24 mouse cellular contexts compared by ENCODE assay signal in the genomic region with DNA sequence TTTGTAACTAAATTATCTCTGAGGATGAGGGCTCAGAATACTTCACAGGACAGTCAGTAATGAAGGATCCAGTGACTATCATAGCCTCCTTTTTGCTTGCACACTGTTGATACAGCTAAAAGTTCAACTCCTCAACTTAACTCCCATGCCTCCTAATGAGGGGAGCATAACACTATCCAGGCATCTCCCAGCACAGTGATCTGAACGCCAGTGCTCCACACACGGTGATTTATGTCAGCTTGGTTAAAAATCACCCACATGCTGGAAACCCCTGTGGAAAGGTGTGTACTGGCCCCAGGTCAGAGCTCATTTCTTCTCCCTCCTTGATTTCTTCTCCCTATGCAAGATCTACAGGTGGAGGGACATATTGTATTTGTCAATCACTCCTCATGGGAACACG.
DNase-seq lines count a peak whose midpoint lies in the region; ATAC-seq and TF ChIP-seq lines count a peak whose summit lies in the region.
"Had no signal": no experiment of that assay in that cellular context is flagged by ENCODE, and none has a peak within 500 bp of the region (broad histone marks: within the 10 kb centered on the region; RNA-seq: fewer than 3 reads in every experiment).

No protein-coding gene starts in this region.

- peak overlapping the region; percentile 46; the same call in 1 of the 2 replicates for H3K27ac ChIP-seq in kidney, embryonic 16.5 days (ENCODE audit: low read length)
- H3K27ac ChIP-seq in kidney, adult 2 months (ENCODE audit: insufficient read depth, low read depth, low read length): no peak overlapping the region
- H3K27ac ChIP-seq in embryonic facial prominence, embryonic 10.5 days (replicated peaks): no peak overlapping the region
- H3K27ac ChIP-seq in forebrain, embryonic 16.5 days (ENCODE audit: low read length): no peak overlapping the region
- H3K27ac ChIP-seq: embryonic facial prominence, embryonic 12.5 days; forebrain, embryonic 12.5 days; hindbrain, embryonic 15.5 days; limb, embryonic 13.5 days; liver, embryonic 15.5 days; macrophage; midbrain, embryonic 10.5 days; neural tube, embryonic 13.5 days had no signal

- 9% methylated on average over 3 of the region's 3 CpGs for WGBS in kidney, embryonic 16.5 days
- 8% methylated on average over 3 of the region's 3 CpGs for WGBS in kidney, adult 2 months
- 50% methylated on average over 3 of the region's 3 CpGs for WGBS in embryonic facial prominence, embryonic 10.5 days
- WGBS in forebrain, embryonic 16.5 days: 63% methylated on average over 3 of the region's 3 CpGs

- H3K4me2 ChIP-seq in kidney, embryonic 16.5 days (replicated peaks; ENCODE audit: low read depth, low read length): no peak overlapping the region
- H3K4me2 ChIP-seq in forebrain, embryonic 16.5 days (ENCODE audit: low read length): no peak overlapping the region
- H3K4me2 ChIP-seq: embryonic facial prominence, embryonic 12.5 days; forebrain, embryonic 12.5 days; heart, embryonic 11.5 days; hindbrain, embryonic 15.5 days; limb, embryonic 13.5 days; liver, embryonic 15.5 days; neural tube, embryonic 13.5 days had no signal

- no peaks in the 10 kb centered on the region for H3K9me3 ChIP-seq in kidney, embryonic 16.5 days (ENCODE audit: low read length)
- H3K9me3 ChIP-seq in embryonic facial prominence, embryonic 10.5 days: no peaks in the 10 kb centered on the region
- H3K9me3 ChIP-seq in forebrain, embryonic 16.5 days (ENCODE audit: control insufficient read depth, low read length): no peaks in the 10 kb centered on the region
- H3K9me3 ChIP-seq: embryonic facial prominence, embryonic 12.5 days; hindbrain, embryonic 15.5 days; limb, embryonic 13.5 days; liver, embryonic 15.5 days; midbrain, embryonic 10.5 days had no signal

- DNase-seq in kidney, adult 2 months: no peak
- DNase-seq in embryonic facial prominence, embryonic 10.5 days (ENCODE audit: low spot score): peak; percentile 10
- peak; percentile 24 for DNase-seq in hindlimb bud, embryonic 11.5 days (ENCODE audit: extremely low spot score, low read depth, low spot score)
- no peak for DNase-seq in gastrocnemius, adult 18-20 months (ENCODE audit: low spot score)
- DNase-seq in lung, postnatal 10 days: no peak
- DNase-seq: adrenal gland, adult 8-10 months; cerebellum, adult 18-20 months; cerebellum, postnatal 14 days; thymus, postnatal 25 days had no signal

- peaks cover 13% of the 10 kb centered on the region for H3K4me1 ChIP-seq in kidney, embryonic 16.5 days (ENCODE audit: insufficient read depth, low read length)
- H3K4me1 ChIP-seq in kidney, adult 2 months (ENCODE audit: control insufficient read depth, insufficient read depth, low read length): peaks cover 8% of the 10 kb centered on the region; the same call in 1 of the 2 replicates
- 0 out of 2 replicates have a peak, but pooled peaks cover 6% of the 10 kb centered on the region for H3K4me1 ChIP-seq in embryonic facial prominence, embryonic 10.5 days
- no peaks in the 10 kb centered on the region for H3K4me1 ChIP-seq in forebrain, embryonic 16.5 days (replicated peaks; ENCODE audit: control insufficient read depth, insufficient read depth, low read length)
- H3K4me1 ChIP-seq: embryonic facial prominence, embryonic 12.5 days; forebrain, embryonic 12.5 days; hindbrain, embryonic 15.5 days; liver, embryonic 15.5 days; midbrain, embryonic 10.5 days; neural tube, embryonic 13.5 days had no signal

- H3K36me3 ChIP-seq in kidney, embryonic 16.5 days (ENCODE audit: insufficient read depth, low read length): no peaks in the 10 kb centered on the region
- H3K36me3 ChIP-seq in kidney, adult 2 months (ENCODE audit: control insufficient read depth, insufficient read depth, low read length): no peaks in the 10 kb centered on the region
- H3K36me3 ChIP-seq in embryonic facial prominence, embryonic 10.5 days (replicated peaks): no peaks in the 10 kb centered on the region
- no peaks in the 10 kb centered on the region for H3K36me3 ChIP-seq in forebrain, embryonic 16.5 days (ENCODE audit: control insufficient read depth, insufficient read depth)
- H3K36me3 ChIP-seq: embryonic facial prominence, embryonic 12.5 days; forebrain, embryonic 12.5 days; hindbrain, embryonic 15.5 days; limb, embryonic 13.5 days; liver, embryonic 15.5 days; midbrain, embryonic 10.5 days; neural tube, embryonic 13.5 days had no signal

- ATAC-seq in kidney, embryonic 16.5 days (ENCODE audit: low FRiP score, low TSS enrichment): peak; percentile 92
- ATAC-seq in forebrain, embryonic 16.5 days: no peak
- ATAC-seq: intestine, postnatal 0 days; midbrain, embryonic 16.5 days had no signal

- no peak overlapping the region for H3K4me3 ChIP-seq in kidney, embryonic 16.5 days (ENCODE audit: low read length)
- no peak overlapping the region for H3K4me3 ChIP-seq in kidney, adult 2 months (ENCODE audit: insufficient read depth, low read depth, low read length)
- H3K4me3 ChIP-seq in embryonic facial prominence, embryonic 10.5 days: no peak overlapping the region
- no peak overlapping the region for H3K4me3 ChIP-seq in forebrain, embryonic 16.5 days (replicated peaks; ENCODE audit: low read length)
- H3K4me3 ChIP-seq: embryonic facial prominence, embryonic 12.5 days; erythroblast, embryonic 14.5 days; forebrain, embryonic 12.5 days; hindbrain, embryonic 15.5 days; limb, embryonic 13.5 days; liver, embryonic 15.5 days; midbrain, embryonic 10.5 days; myocyte; neural tube, embryonic 13.5 days had no signal

- TF ChIP-seq CTCF in kidney, adult 2 months (conservative IDR thresholded peaks at IDR 0.05; ENCODE audit: insufficient read depth, insufficient read length, low read depth, low read length): no peak

- TF ChIP-seq POLR2A in kidney, adult 2 months (IDR thresholded peaks at IDR 0.05; ENCODE audit: low read depth, low read length): no peak

- no peaks in the 10 kb centered on the region for H3K27me3 ChIP-seq in kidney, embryonic 16.5 days (ENCODE audit: insufficient read depth, low read length)
- H3K27me3 ChIP-seq in kidney, adult 2 months (replicated peaks; ENCODE audit: control insufficient read depth, insufficient read depth, low read length): no peaks in the 10 kb centered on the region
- H3K27me3 ChIP-seq in embryonic facial prominence, embryonic 10.5 days (replicated peaks; ENCODE audit: low read depth, poor library complexity, severe bottlenecking): no peaks in the 10 kb centered on the region
- H3K27me3 ChIP-seq in forebrain, embryonic 16.5 days (replicated peaks; ENCODE audit: control insufficient read depth, insufficient read depth, low read length): no peaks in the 10 kb centered on the region
- H3K27me3 ChIP-seq: embryonic facial prominence, embryonic 12.5 days; forebrain, embryonic 12.5 days; hindbrain, embryonic 15.5 days; limb, embryonic 13.5 days; liver, embryonic 15.5 days; neural tube, embryonic 13.5 days had no signal

- no peak overlapping the region for H3K9ac ChIP-seq in kidney, embryonic 16.5 days (replicated peaks; ENCODE audit: low read length)
- H3K9ac ChIP-seq in forebrain, embryonic 16.5 days (replicated peaks; ENCODE audit: low read depth, low read length): no peak overlapping the region
- H3K9ac ChIP-seq: embryonic facial prominence, embryonic 12.5 days; forebrain, embryonic 12.5 days; hindbrain, embryonic 15.5 days; limb, embryonic 13.5 days; liver, embryonic 15.5 days; neural tube, embryonic 13.5 days had no signal

Comparison
In these comparisons a context has a peak if more than half of its experiments do, and no peak if none do; other contexts are left out.
1. DNase-seq: peak in embryonic facial prominence, embryonic 10.5 days (single experiment) and hindlimb bud, embryonic 11.5 days (single experiment); none in kidney, adult 2 months (single experiment), gastrocnemius, adult 18-20 months (single experiment) and lung, postnatal 10 days (single experiment).